Mouse (Mus musculus) frontal cortex, postnatal 14 days (tissue): ENCODE measurements around the gene Cxcr5.

ENCODE experiments used
- DNase-seq, 2 experiments: peaks; one replicate each; pipeline ENCODE4 v3.0.0; 2022; ENCODE audit warnings: low spot score in 2 of 2

Gene Cxcr5

GRCm38 (mm10) chr9:44479628-44480428, 81.8 kb downstream of the Cxcr5 start:
- peak; percentile 81 to 82 for DNase-seq

GRCm38 (mm10) chr9:44478959-44479605, 82.6 kb downstream of the Cxcr5 start:
- DNase-seq: no peak

GRCm38 (mm10) chr9:44478229-44478921, 83.3 kb downstream of the Cxcr5 start:
- peak in 1 of 2 experiments; percentile 75 for DNase-seq

GRCm38 (mm10) chr9:44477339-44478228, 84.1 kb downstream of the Cxcr5 start:
- DNase-seq: no peak

GRCm38 (mm10) chr9:44475936-44476335, 85.7 kb downstream of the Cxcr5 start:
- DNase-seq: no peak

- no peak for DNase-seq
Observed at GRCm38 (mm10) chr9:44474327-44474726, 87.3 kb downstream of the Cxcr5 start.

- DNase-seq: no peak
Observed at GRCm38 (mm10) chr9:44473184-44473583, 88.5 kb downstream of the Cxcr5 start.

GRCm38 (mm10) chr9:44468800-44469199, 92.9 kb downstream of the Cxcr5 start:
- no peak for DNase-seq

- no peak for DNase-seq
Observed at GRCm38 (mm10) chr9:44468224-44468623, 93.5 kb downstream of the Cxcr5 start.

GRCm38 (mm10) chr9:44461950-44462349, 99.7 kb downstream of the Cxcr5 start:
- no peak for DNase-seq
